Comparison of ENCODE assay signal across 11 mouse cellular contexts in the genomic region with DNA sequence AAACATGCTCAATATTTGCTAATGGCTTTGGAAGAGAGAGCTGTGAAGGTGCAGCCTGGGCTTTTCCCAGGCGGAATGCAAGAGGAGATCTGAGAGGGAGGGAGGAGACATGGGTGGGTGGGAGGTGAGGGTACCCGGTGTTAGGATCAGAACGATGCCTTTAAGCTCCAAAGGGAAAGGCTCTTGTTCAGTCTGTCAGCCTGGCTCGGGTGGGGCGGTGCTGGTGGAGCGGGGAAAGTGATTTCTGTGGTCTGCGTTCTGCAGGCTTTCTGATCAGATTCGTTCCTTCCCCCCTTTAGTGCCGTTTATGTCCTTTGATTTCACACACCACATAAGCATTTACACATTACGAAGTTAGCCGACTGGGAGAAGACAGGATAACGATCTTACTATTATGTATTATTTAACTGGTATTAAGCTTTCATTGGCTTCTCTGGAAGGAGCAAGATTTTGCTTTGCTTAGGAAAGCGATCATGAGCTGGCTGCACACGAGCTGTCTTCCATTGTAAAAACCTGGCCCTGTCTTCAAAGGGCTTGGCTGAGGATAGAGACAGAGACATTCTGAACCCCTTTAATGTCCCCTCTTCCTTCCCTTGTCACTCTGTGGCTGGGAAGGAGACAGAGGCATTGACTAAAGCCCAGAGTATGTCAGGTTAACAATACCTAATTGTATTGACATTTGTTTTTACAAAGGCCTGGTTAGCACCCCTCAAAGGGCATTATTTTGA. TPM values are rescaled to one million over a fixed set of nuclear protein-coding genes. Genes with fewer than 3 reads are reported as not detected.
DNase-seq lines count a peak whose midpoint lies in the region; ATAC-seq and TF ChIP-seq lines count a peak whose summit lies in the region.
"Had no signal": no experiment of that assay in that cellular context is flagged by ENCODE, and none has a peak within 500 bp of the region (broad histone marks: within the 10 kb centered on the region; RNA-seq: fewer than 3 reads in every experiment).

No protein-coding gene starts in this region.

- DNase-seq in embryo, embryonic 10 days (ENCODE audit: low spot score) = peak; percentile 14
- no peak for DNase-seq in embryo, embryonic 9.5 days (ENCODE audit: extremely low spot score)
- peak; percentile 78 for DNase-seq in brain, embryonic 14.5 days (ENCODE audit: low read depth)
- peak; percentile 26 for DNase-seq in hindbrain, embryonic 11.5 days (ENCODE audit: low spot score)
- DNase-seq in spleen, postnatal 10 days (ENCODE audit: low spot score in 2 of 2) = no peak
- DNase-seq in gastrocnemius, adult 18-20 months (ENCODE audit: low spot score) = no peak
- DNase-seq in heart, postnatal 10 days = no peak
- DNase-seq: adrenal gland, postnatal 25 days; lung, adult 2 months had no signal

- H3K4me2 ChIP-seq in hindbrain, embryonic 11.5 days (replicated peaks; ENCODE audit: low read depth, low read length) = no peak overlapping the region; the same call in 1 of the 2 replicates
- peak overlapping the region; percentile 42 for H3K4me2 ChIP-seq in midbrain, embryonic 12.5 days (replicated peaks)

- no peak for ATAC-seq in hindbrain, embryonic 11.5 days (ENCODE audit: low FRiP score)
- ATAC-seq in midbrain, embryonic 12.5 days (ENCODE audit: low FRiP score, low read depth) = peak; percentile 52

- no peak overlapping the region for H3K9ac ChIP-seq in hindbrain, embryonic 11.5 days (ENCODE audit: low read depth, low read length)
- 0 out of 2 replicates have a peak overlapping the region, but pooled peaks have one; percentile 8 for H3K9ac ChIP-seq in midbrain, embryonic 12.5 days (replicated peaks)

- H3K36me3 ChIP-seq in hindbrain, embryonic 11.5 days (ENCODE audit: control insufficient read depth, insufficient read depth, low read length) = no peaks in the 10 kb centered on the region
- H3K36me3 ChIP-seq in midbrain, embryonic 12.5 days = no peaks in the 10 kb centered on the region
- H3K36me3 ChIP-seq: heart, embryonic 10.5 days had no signal

- TF ChIP-seq POLR2A in brain, embryonic 14.5 days (IDR thresholded peaks at IDR 0.05; ENCODE audit: borderline replicate concordance, extremely low read depth, insufficient read depth, insufficient read length, poor library complexity, severe bottlenecking) = no peak

- H3K4me3 ChIP-seq in hindbrain, embryonic 11.5 days (ENCODE audit: low read depth, low read length) = no peak overlapping the region
- H3K4me3 ChIP-seq in midbrain, embryonic 12.5 days = peak overlapping the region; percentile 21
- H3K4me3 ChIP-seq: heart, embryonic 10.5 days had no signal

- no peaks in the 10 kb centered on the region for H3K27me3 ChIP-seq in hindbrain, embryonic 11.5 days (ENCODE audit: control insufficient read depth, insufficient read depth, low read length)
- no peaks in the 10 kb centered on the region; the same call in 1 of the 2 replicates for H3K27me3 ChIP-seq in midbrain, embryonic 12.5 days

- no peaks in the 10 kb centered on the region for H3K4me1 ChIP-seq in hindbrain, embryonic 11.5 days (replicated peaks; ENCODE audit: control insufficient read depth, insufficient read depth, low read length)
- H3K4me1 ChIP-seq in midbrain, embryonic 12.5 days = peaks cover 19% of the 10 kb centered on the region

- no peaks in the 10 kb centered on the region for H3K9me3 ChIP-seq in hindbrain, embryonic 11.5 days (ENCODE audit: control insufficient read depth, low read length)
- H3K9me3 ChIP-seq in midbrain, embryonic 12.5 days = no peaks in the 10 kb centered on the region
- H3K9me3 ChIP-seq: heart, embryonic 10.5 days had no signal

- no peak for TF ChIP-seq CTCF in brain, embryonic 14.5 days (IDR thresholded peaks at IDR 0.05; ENCODE audit: borderline replicate concordance, extremely low read depth, insufficient read depth, insufficient read length)

- WGBS in hindbrain, embryonic 11.5 days = 10% methylated on average over 14 of the region's 14 CpGs
- 4% methylated on average over 14 of the region's 14 CpGs for WGBS in midbrain, embryonic 12.5 days

- intact Hi-C loops in heart, postnatal 10 days (cut with DNase I) = no loop called here

- no peak overlapping the region for H3K27ac ChIP-seq in hindbrain, embryonic 11.5 days (ENCODE audit: low read depth, low read length)
- peak overlapping the region; percentile 58; the same call in 1 of the 2 replicates for H3K27ac ChIP-seq in midbrain, embryonic 12.5 days (replicated peaks)
- H3K27ac ChIP-seq: heart, embryonic 10.5 days had no signal

RNA-seq across cellular contexts. Expression of gene Ldlrad3, which starts 19.7 kb away (rescaled TPM):
- polyA plus RNA-seq in brain, embryonic 14.5 days (2012; rRNA removed) = 16.6 and 26.2 TPM in 2 replicates
- polyA plus RNA-seq in hindbrain, embryonic 11.5 days (2014; fragmentation: Nextera tagmentation; extraction: Ambion mirVana) = 48.7 and 50.9 TPM in 2 replicates
- polyA plus RNA-seq in midbrain, embryonic 12.5 days (2016; fragmentation: Nextera tagmentation; extraction: Ambion mirVana) = 58.8 and 60.0 TPM in 2 replicates
- total RNA-seq in gastrocnemius, adult 18-20 months (2021) = 1 to 10 TPM; 2.9 to 4.9 TPM
- total RNA-seq in heart, postnatal 10 days (2021) = 10 to 100 TPM in 1 of 2 experiments, 1 to 10 TPM in 1; 9.2 to 10.3 TPM

Comparison
In these comparisons a context has a peak if more than half of its experiments do, and no peak if none do; other contexts are left out.
1. DNase-seq: peak in embryo, embryonic 10 days (single experiment), brain, embryonic 14.5 days (single experiment) and hindbrain, embryonic 11.5 days (single experiment); none in embryo, embryonic 9.5 days (single experiment), spleen, postnatal 10 days (0 of 2), gastrocnemius, adult 18-20 months (single experiment) and heart, postnatal 10 days (0 of 2).